Mouse (Mus musculus) erythroblast, embryonic 14.5 days (primary cell): ENCODE data around the gene Nfic.

Experiments
- GATA1 ChIP-seq: IDR thresholded peaks from 2 replicates; pipeline ENCODE4 v1.6.1; 2012; ENCODE audit warnings: low read length, inconsistent platforms, mixed read lengths
- TAL1 ChIP-seq: IDR thresholded peaks from 3 replicates; pipeline ENCODE4 v1.6.1; 2012; ENCODE audit warnings: low read length, inconsistent platforms, mixed read lengths

GRCm38 (mm10) chr10:81422661-81423217 is 32.7 kb downstream of the Nfic start:
- no peak for TF ChIP-seq TAL1
- TF ChIP-seq GATA1 = no peak
